Mouse (Mus musculus): ENCODE data around the gene Arhgef6. TPM values are rescaled to one million over a fixed set of nuclear protein-coding genes. Genes with fewer than 3 reads are reported as not detected.

Arhgef6 gene
- under 1 TPM in 1 of 2 experiments, not detected in 1; 0.04 TPM for polyA plus RNA-seq (2012; fragmentation: generic; extraction: Trizol)

DNA sequence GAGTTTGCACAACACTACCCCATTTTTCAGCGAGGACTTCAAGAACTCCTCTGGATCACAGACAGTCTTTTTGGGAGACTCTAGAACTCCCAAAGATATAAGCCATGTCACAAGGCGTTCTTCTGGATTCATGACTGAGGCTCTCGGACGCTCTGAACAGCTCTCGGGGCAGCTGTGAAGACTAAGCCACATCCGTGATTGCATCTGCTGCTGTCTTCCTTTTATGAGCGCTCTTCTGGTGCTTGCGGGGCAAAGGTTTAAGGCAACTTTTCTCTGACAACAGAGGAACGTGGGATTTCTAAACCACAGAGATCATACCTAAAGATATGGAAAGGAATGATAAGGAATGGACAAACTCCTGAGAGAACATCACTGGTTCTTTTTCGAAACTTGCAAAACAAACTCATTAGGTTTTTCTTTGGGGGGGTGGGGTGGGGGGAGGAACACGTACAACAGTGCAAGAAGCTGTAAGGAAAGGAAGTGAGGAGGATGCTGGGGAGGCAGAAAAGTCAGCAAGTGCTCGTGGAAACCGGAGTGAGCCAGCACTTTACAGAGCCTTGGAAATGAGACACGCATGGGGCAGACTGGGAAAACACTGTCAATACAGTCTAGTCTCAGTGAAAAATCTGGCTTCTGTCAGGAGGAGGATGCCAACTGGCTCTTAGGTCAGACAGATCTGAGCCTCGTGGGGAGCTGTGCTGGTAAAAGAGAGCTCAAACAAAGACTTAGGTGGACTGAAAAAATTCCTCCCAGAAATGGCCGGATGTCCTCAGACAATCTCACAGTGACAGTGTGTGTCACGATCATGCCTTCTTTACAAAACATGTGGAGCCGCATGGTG is at the start of gene Arhgef6:
TSS of gene Arhgef6 (minus strand) at position 359 of the 841 bp plus-strand sequence.

DNA sequence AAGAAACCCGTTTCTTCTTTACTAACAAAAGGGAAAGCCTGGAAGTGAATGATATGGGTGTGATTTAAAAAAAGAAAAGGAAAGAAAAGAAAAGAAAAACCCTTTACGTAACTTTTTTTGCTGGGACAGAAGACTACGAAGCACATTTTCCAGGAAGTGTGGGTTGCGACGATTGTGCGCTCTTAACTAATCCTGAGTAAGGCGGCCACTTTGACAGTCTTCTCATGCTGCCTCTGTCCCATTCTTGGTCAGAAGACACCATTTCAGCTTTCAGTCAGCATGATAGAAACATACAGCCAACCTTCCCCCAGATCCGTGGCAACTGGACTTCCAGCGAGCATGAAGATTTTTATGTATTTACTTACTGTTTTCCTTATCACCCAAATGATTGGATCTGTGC is 126.7 kb downstream of the Arhgef6 start, which contains the start of gene Cd40lg:
TSS of gene Cd40lg (plus strand) at position 268 of the 400 bp plus-strand sequence.

Other genes starting within 250 kb of the Arhgef6 start
- gene Cd40lg, start 126.6 kb downstream of the Arhgef6 start, polyA plus RNA-seq (2012; fragmentation: generic; extraction: Trizol): not detected
- 10 to 100 TPM in 1 of 2 experiments, 1 to 10 TPM in 1; 9.9 to 31.3 TPM for gene Rbmx, start 54.3 kb upstream of the Arhgef6 start, polyA plus RNA-seq (2012; fragmentation: generic; extraction: Trizol)
- gene Gm364, start 70.4 kb upstream of the Arhgef6 start, polyA plus RNA-seq (2012; fragmentation: generic; extraction: Trizol): under 1 TPM in 1 of 2 experiments, not detected in 1; 0.04 TPM
- not detected for gene Gpr101, start 165.0 kb upstream of the Arhgef6 start, polyA plus RNA-seq (2012; fragmentation: generic; extraction: Trizol)

Measured in C3H10T1/2 (cell line).